Mouse (Mus musculus) gastrocnemius, postnatal 10 days (tissue): Measurements from ENCODE around the gene Otud4. TPM values are rescaled to one million over a fixed set of nuclear protein-coding genes. Genes with fewer than 3 reads are reported as not detected.

ENCODE experiments used
- total RNA-seq, 2 experiments: library from RNA; stranded (reverse); gene quantifications; 2 replicates each; pipeline ENCODE4 v1.2.3; 2021

Otud4 gene
- total RNA-seq, 2 experiments from 2014 or later, result 51.1 to 61.8 TPM

Other genes starting within 250 kb of the Otud4 start
- gene Smad1, start 240.1 kb upstream of the Otud4 start, total RNA-seq, result 10 to 100 TPM; 34.2 to 38.3 TPM
- gene Abce1, start 72.1 kb downstream of the Otud4 start, total RNA-seq, result 10 to 100 TPM; 46.4 to 50.2 TPM
- gene Anapc10, start 72.2 kb downstream of the Otud4 start, total RNA-seq, result 1 to 10 TPM; 4.5 to 7.3 TPM